Mouse (Mus musculus): ENCODE measurements around the gene Ube2c. TPM values are rescaled to one million over a fixed set of nuclear protein-coding genes. Genes with fewer than 3 reads are reported as not detected.

Ube2c gene
- polyA plus RNA-seq, 1 experiment = 121 TPM

GRCm38 (mm10) chr2:164760059-164760833, 9.5 kb upstream of the Ube2c start:
- H3K9me3 ChIP-seq = no peaks in the 10 kb centered on the region
- H3K36me3 ChIP-seq (replicated peaks; ENCODE audit: low read length) = peaks cover 94% of the 10 kb centered on the region
- H3K4me1 ChIP-seq = peaks cover 38% of the 10 kb centered on the region
- TF ChIP-seq GATA1 (IDR thresholded peaks at IDR 0.05; ENCODE audit: borderline replicate concordance, low read length) (no peak), FLI1 (IDR thresholded peaks at IDR 0.05; ENCODE audit: low read length) (no peak)
- no peak overlapping the region for H3K4me3 ChIP-seq (replicated peaks)
- H3K27me3 ChIP-seq (replicated peaks) = no peaks in the 10 kb centered on the region

GRCm38 (mm10) chr2:164761502-164761901, 8.2 kb upstream of the Ube2c start:
- no peaks in the 10 kb centered on the region for H3K27me3 ChIP-seq (replicated peaks)
- H3K9me3 ChIP-seq = no peaks in the 10 kb centered on the region
- no peak overlapping the region for H3K4me3 ChIP-seq (replicated peaks)
- no peak for TF ChIP-seq GATA1 (IDR thresholded peaks at IDR 0.05; ENCODE audit: borderline replicate concordance, low read length)
- peaks cover 94% of the 10 kb centered on the region for H3K36me3 ChIP-seq (replicated peaks; ENCODE audit: low read length)
- peaks cover 38% of the 10 kb centered on the region for H3K4me1 ChIP-seq

GRCm38 (mm10) chr2:164761971-164762370, 7.7 kb upstream of the Ube2c start:
- Histone ChIP-seq H3K27me3 (replicated peaks) (no peaks in the 10 kb centered on the region), H3K9me3 (no peaks in the 10 kb centered on the region), H3K36me3 (replicated peaks; ENCODE audit: low read length) (peaks cover 93% of the 10 kb centered on the region), H3K4me1 (peaks cover 38% of the 10 kb centered on the region), H3K4me3 (replicated peaks) (no peak overlapping the region)
- TF ChIP-seq GATA1 (IDR thresholded peaks at IDR 0.05; ENCODE audit: borderline replicate concordance, low read length) = no peak
- no peak for TF ChIP-seq FLI1 (IDR thresholded peaks at IDR 0.05; ENCODE audit: low read length)

- Histone ChIP-seq H3K27me3 (replicated peaks) (no peaks in the 10 kb centered on the region), H3K4me1 (peaks cover 43% of the 10 kb centered on the region), H3K4me3 (replicated peaks) (no peak overlapping the region), H3K9me3 (no peaks in the 10 kb centered on the region), H3K36me3 (replicated peaks; ENCODE audit: low read length) (peaks cover 93% of the 10 kb centered on the region)
- no peak for TF ChIP-seq FLI1 (IDR thresholded peaks at IDR 0.05; ENCODE audit: low read length)
- TF ChIP-seq GATA1 (IDR thresholded peaks at IDR 0.05; ENCODE audit: borderline replicate concordance, low read length) = no peak
Observed at GRCm38 (mm10) chr2:164762593-164762992, 7.1 kb upstream of the Ube2c start.

DNA sequence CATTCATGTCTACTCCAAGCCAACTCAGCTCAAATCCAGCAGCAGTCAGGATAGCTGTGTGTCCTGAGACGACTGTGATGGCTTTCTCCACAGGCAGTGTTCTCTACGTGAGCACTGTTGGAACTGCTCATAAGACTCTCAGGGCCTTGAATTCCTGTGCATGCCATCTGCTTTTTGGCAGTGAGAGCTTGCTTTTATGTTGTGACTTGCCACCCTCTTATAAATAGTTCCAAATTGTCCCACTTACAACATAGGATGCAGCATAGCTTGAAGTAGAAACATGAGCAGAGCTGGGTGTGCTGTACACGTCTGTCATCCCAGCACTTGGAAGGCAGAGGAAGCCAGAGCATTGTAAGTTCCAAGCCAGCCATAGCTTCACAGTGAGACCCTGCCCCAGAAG, 3.9 kb upstream of the Ube2c start:
- Histone ChIP-seq H3K4me3 (replicated peaks) (no peak overlapping the region), H3K36me3 (replicated peaks; ENCODE audit: low read length) (peaks cover 72% of the 10 kb centered on the region), H3K9me3 (no peaks in the 10 kb centered on the region), H3K27me3 (replicated peaks) (no peaks in the 10 kb centered on the region), H3K4me1 (peaks cover 44% of the 10 kb centered on the region)
- no peak for TF ChIP-seq FLI1 (IDR thresholded peaks at IDR 0.05; ENCODE audit: low read length)
- no peak for TF ChIP-seq GATA1 (IDR thresholded peaks at IDR 0.05; ENCODE audit: borderline replicate concordance, low read length)

- peaks cover 43% of the 10 kb centered on the region for H3K4me1 ChIP-seq
- no peaks in the 10 kb centered on the region for H3K27me3 ChIP-seq (replicated peaks)
- peaks cover 69% of the 10 kb centered on the region for H3K36me3 ChIP-seq (replicated peaks; ENCODE audit: low read length)
- no peaks in the 10 kb centered on the region for H3K9me3 ChIP-seq
- TF ChIP-seq FLI1 (IDR thresholded peaks at IDR 0.05; ENCODE audit: low read length) (no peak), GATA1 (IDR thresholded peaks at IDR 0.05; ENCODE audit: borderline replicate concordance, low read length) (no peak)
- no peak overlapping the region for H3K4me3 ChIP-seq (replicated peaks)
Observed at GRCm38 (mm10) chr2:164767812-164768540, 1.7 kb upstream of the Ube2c start.

DNA sequence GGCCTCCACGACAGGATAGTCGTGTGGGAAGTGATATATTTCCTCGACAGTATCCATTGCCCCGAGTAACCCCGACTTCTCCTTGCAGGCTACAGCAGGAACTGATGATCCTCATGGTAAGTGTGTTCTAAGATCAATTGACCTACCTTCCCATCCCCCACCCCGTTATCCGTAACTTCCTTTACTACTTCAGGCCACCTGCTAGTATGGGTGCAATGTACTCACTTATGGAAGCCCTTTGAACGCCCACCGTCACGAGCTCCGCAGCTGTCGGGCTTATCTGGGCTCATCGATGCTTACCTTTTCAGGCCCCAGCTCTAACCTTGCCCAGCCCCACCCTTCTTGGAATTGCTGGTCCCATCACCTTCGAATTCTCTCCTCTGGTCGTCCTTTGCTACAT, 581 bp downstream of the Ube2c start:
- Histone ChIP-seq H3K4me3 (replicated peaks) (peak overlapping the region; percentile 94), H3K9me3 (no peaks in the 10 kb centered on the region), H3K4me1 (peaks cover 43% of the 10 kb centered on the region), H3K27me3 (replicated peaks) (peaks cover 1% of the 10 kb centered on the region), H3K36me3 (replicated peaks; ENCODE audit: low read length) (peaks cover 64% of the 10 kb centered on the region)
- TF ChIP-seq GATA1 (IDR thresholded peaks at IDR 0.05; ENCODE audit: borderline replicate concordance, low read length) = no peak
- TF ChIP-seq FLI1 (IDR thresholded peaks at IDR 0.05; ENCODE audit: low read length) = no peak

GRCm38 (mm10) chr2:164771123-164771522, 1.4 kb downstream of the Ube2c start:
- Histone ChIP-seq H3K4me1 (peaks cover 43% of the 10 kb centered on the region), H3K9me3 (no peaks in the 10 kb centered on the region), H3K4me3 (replicated peaks) (peak overlapping the region; percentile 94), H3K27me3 (replicated peaks) (peaks cover 4% of the 10 kb centered on the region), H3K36me3 (replicated peaks; ENCODE audit: low read length) (peaks cover 56% of the 10 kb centered on the region)
- TF ChIP-seq FLI1 (IDR thresholded peaks at IDR 0.05; ENCODE audit: low read length) (no peak), GATA1 (IDR thresholded peaks at IDR 0.05; ENCODE audit: borderline replicate concordance, low read length) (no peak)

DNA sequence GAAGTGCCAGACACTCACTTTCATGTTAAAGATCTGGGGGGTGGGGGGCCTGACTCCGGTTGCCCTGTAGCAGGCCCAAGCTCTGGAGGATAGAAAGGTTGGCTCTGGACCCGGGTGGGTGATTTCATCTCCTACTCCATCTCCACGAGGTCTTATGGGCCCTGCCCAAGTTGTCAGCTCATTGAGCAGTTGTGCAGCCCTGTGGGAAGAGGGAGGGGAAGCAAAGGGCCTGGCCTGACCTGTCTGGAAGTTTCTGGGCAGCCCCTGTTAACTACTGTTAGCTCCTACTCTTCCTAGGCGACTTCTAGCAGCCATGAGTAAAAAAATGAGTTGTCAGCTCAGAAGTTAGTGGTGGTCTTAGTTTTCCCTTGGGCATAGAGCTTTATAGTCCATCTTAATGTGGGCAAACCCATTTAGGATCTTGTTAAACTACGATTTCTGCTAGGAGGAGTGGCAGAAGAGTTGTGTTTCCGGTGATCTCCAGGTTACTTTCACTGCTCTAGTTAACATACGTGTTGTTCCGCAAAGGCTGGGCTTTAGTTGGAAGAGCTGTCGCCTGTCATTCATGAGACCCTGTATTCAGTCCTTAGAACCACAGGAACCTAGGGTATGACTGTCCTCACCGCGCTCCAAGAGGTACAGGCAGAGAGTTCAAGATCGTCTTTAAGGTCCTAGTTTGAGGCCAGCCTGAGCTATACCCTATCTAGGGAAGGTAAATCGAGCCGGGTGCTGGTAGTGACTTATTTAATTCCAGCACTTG, 3.7 kb downstream of the Ube2c start:
- TF ChIP-seq FLI1 (IDR thresholded peaks at IDR 0.05; ENCODE audit: low read length) (no peak), GATA1 (IDR thresholded peaks at IDR 0.05; ENCODE audit: borderline replicate concordance, low read length) (no peak)
- Histone ChIP-seq H3K4me3 (replicated peaks) (no peak overlapping the region), H3K27me3 (replicated peaks) (peaks cover 26% of the 10 kb centered on the region), H3K4me1 (peaks cover 36% of the 10 kb centered on the region), H3K36me3 (replicated peaks; ENCODE audit: low read length) (peaks cover 34% of the 10 kb centered on the region), H3K9me3 (peaks cover 5% of the 10 kb centered on the region)
